Mouse (Mus musculus) kidney, postnatal 0 days (tissue): ENCODE data around the gene Tead2. TPM values are rescaled to one million over a fixed set of nuclear protein-coding genes. Genes with fewer than 3 reads are reported as not detected.
A peak's percentile ranks its signal among the peaks of the same experiment; 100 is the strongest.

Experiments
- ATAC-seq: fragments of 200-750 bp; cut with Nextera tagmentation; replicated peaks from 2 replicates; pipeline ENCODE4 v1.8.0; 2017; ENCODE audit warnings: low read depth, moderate number of reproducible peaks, moderate TSS enrichment, moderate library complexity; ENCODE audit not compliant: low FRiP score
- DNase-seq: peaks from one replicate; pipeline ENCODE4 v3.0.0-alpha.2; 2016; ENCODE audit warnings: low spot score
- H3K27ac ChIP-seq: fragments of 300-500 bp; sonication (generic); 2 replicates; pipeline ENCODE4 v1.5.1; 2014; ENCODE audit warnings: mild to moderate bottlenecking
- H3K27me3 ChIP-seq: fragments of 300-500 bp; sonication (generic); 2 replicates; pipeline ENCODE4 v1.6.1; 2014; ENCODE audit warnings: low read length, mixed read lengths; ENCODE audit not compliant: insufficient read depth
- H3K36me3 ChIP-seq: fragments of 300-500 bp; sonication (generic); 2 replicates; pipeline ENCODE4 v1.6.1; 2014; ENCODE audit warnings: low read length, mixed read lengths; ENCODE audit not compliant: insufficient read depth
- H3K4me1 ChIP-seq: fragments of 300-500 bp; sonication (generic); replicated peaks from 2 replicates; pipeline ENCODE4 v1.6.1; 2014; ENCODE audit warnings: antibody characterized with exemption, low read length, mixed read lengths; ENCODE audit not compliant: insufficient read depth
- H3K4me2 ChIP-seq: fragments of 300-500 bp; sonication (generic); 2 replicates; pipeline ENCODE4 v1.6.1; 2014; ENCODE audit warnings: mild to moderate bottlenecking, low read length, moderate library complexity, mixed read lengths
- H3K4me3 ChIP-seq: fragments of 300-500 bp; sonication (generic); replicated peaks from 2 replicates; pipeline ENCODE4 v1.5.1; 2014; ENCODE audit warnings: low read depth, low read length
- H3K9ac ChIP-seq: fragments of 300-500 bp; sonication (generic); 2 replicates; pipeline ENCODE4 v1.6.1; 2014; ENCODE audit warnings: low read depth, low read length
- H3K9me3 ChIP-seq: fragments of 300-500 bp; sonication (generic); replicated peaks from 2 replicates; pipeline ENCODE4 v1.6.1; 2016; ENCODE audit warnings: low read length, inconsistent platforms, mixed read lengths
- CTCF ChIP-seq: IDR thresholded peaks from 2 replicates; pipeline ENCODE4 v1.5.1; 2016; ENCODE audit warnings: antibody characterized with exemption, low read depth, mild to moderate bottlenecking, moderate library complexity
- WGBS: fragments of 180-500 bp; shearing (Covaris S2); extraction: QIAGEN DNeasy Blood & Tissue Kit; methylation state at CpG from one replicate; pipeline ENCODE4 v1.1.7; 2014; 5-methylcytosine and 5-hydroxymethylcytosine counted together
- polyA plus RNA-seq: library from polyadenylated mRNA; unstranded; fragments of >200 nt; fragmentation: Nextera tagmentation; extraction: Ambion mirVana; gene quantifications from 2 replicates; pipeline ENCODE4 v1.2.1, GENCODE M21; 2015

The Tead2 gene
- polyA plus RNA-seq, 1 experiment from 2014 or later: 94.3 TPM

GRCm38 (mm10) chr7:45198961-45199360 lies 16.6 kb upstream of the Tead2 start:
- DNase-seq: no peak
- no peaks in the 10 kb centered on the region for H3K27me3 ChIP-seq
- no peak overlapping the region for H3K27ac ChIP-seq
- H3K9ac ChIP-seq: no peak overlapping the region
- no peak overlapping the region for H3K4me2 ChIP-seq
- TF ChIP-seq CTCF: no peak
- H3K36me3 ChIP-seq: no peaks in the 10 kb centered on the region
- no peak for ATAC-seq
- no peak overlapping the region for H3K4me3 ChIP-seq
- H3K9me3 ChIP-seq: no peaks in the 10 kb centered on the region
- 78% methylated on average over 11 of the region's 11 CpGs for WGBS
- no peaks in the 10 kb centered on the region for H3K4me1 ChIP-seq

GRCm38 (mm10) chr7:45202654-45203053 lies 12.9 kb upstream of the Tead2 start:
- Histone ChIP-seq H3K4me1 (no peaks in the 10 kb centered on the region; the same call in 1 of the 2 replicates), H3K4me3 (no peak overlapping the region), H3K9ac (no peak overlapping the region), H3K4me2 (no peak overlapping the region), H3K27ac (no peak overlapping the region), H3K9me3 (no peaks in the 10 kb centered on the region), H3K27me3 (no peaks in the 10 kb centered on the region), H3K36me3 (no peaks in the 10 kb centered on the region)
- WGBS: 44% methylated on average over 10 of the region's 10 CpGs
- no peak for TF ChIP-seq CTCF
- ATAC-seq (no peak), DNase-seq (no peak)

- Histone ChIP-seq H3K4me2 (peak within 1 kb of the TSS; percentile 54), H3K36me3 (no peaks in the 10 kb centered on the region), H3K27ac (no peak within 1 kb of the TSS), H3K9me3 (no peaks in the 10 kb centered on the region), H3K4me1 (no peaks in the 10 kb centered on the region; the same call in 1 of the 2 replicates), H3K4me3 (peak within 1 kb of the TSS; percentile 32), H3K9ac (peak within 1 kb of the TSS; percentile 37; the same call in 1 of the 2 replicates), H3K27me3 (no peaks in the 10 kb centered on the region)
- TF ChIP-seq CTCF: no peak
- ATAC-seq (peak; percentile 90), DNase-seq (peak; percentile 99)
- WGBS: 8% methylated on average over 44 of the region's 44 CpGs
Measured at GRCm38 (mm10) chr7:45204380-45205143, 11.0 kb upstream of the Tead2 start, which contains the start of gene Ccdc155. TSS of gene Ccdc155 (minus strand) at chr7:45204892.

- H3K4me2 ChIP-seq: no peak overlapping the region
- no peaks in the 10 kb centered on the region for H3K9me3 ChIP-seq
- H3K36me3 ChIP-seq: no peaks in the 10 kb centered on the region
- peaks cover 6% of the 10 kb centered on the region; the same call in 1 of the 2 replicates for H3K27me3 ChIP-seq
- DNase-seq: no peak
- WGBS: 78% methylated on average over 6 of the region's 6 CpGs
- no peak overlapping the region for H3K4me3 ChIP-seq
- no peak overlapping the region for H3K27ac ChIP-seq
- peaks cover 6% of the 10 kb centered on the region; the same call in 1 of the 2 replicates for H3K4me1 ChIP-seq
- no peak overlapping the region for H3K9ac ChIP-seq
- no peak for ATAC-seq
- peak; percentile 34; the same call in 1 of the 2 replicates for TF ChIP-seq CTCF
Measured at GRCm38 (mm10) chr7:45208260-45208659, 7.3 kb upstream of the Tead2 start.

GRCm38 (mm10) chr7:45211070-45211469 lies 4.5 kb upstream of the Tead2 start:
- Histone ChIP-seq H3K4me1 (0 out of 2 replicates have a peak, but pooled peaks cover 6% of the 10 kb centered on the region), H3K4me2 (no peak overlapping the region), H3K4me3 (no peak overlapping the region), H3K27ac (no peak overlapping the region), H3K36me3 (no peaks in the 10 kb centered on the region), H3K27me3 (peaks cover 6% of the 10 kb centered on the region; the same call in 1 of the 2 replicates), H3K9me3 (no peaks in the 10 kb centered on the region), H3K9ac (peak overlapping the region; percentile 18; the same call in 1 of the 2 replicates)
- TF ChIP-seq CTCF: no peak
- DNase-seq (no peak), ATAC-seq (no peak)
- WGBS: 61% methylated on average over 10 of the region's 10 CpGs

- 0 out of 2 replicates have a peak within 1 kb of the TSS, but pooled peaks have one; percentile 12 for H3K4me3 ChIP-seq
- no peak for TF ChIP-seq CTCF
- peaks cover 9% of the 10 kb centered on the region; the same call in 1 of the 2 replicates for H3K4me1 ChIP-seq
- no peaks in the 10 kb centered on the region for H3K9me3 ChIP-seq
- DNase-seq (no peak), ATAC-seq (no peak)
- H3K27me3 ChIP-seq: peaks cover 6% of the 10 kb centered on the region; the same call in 1 of the 2 replicates
- WGBS: 5% methylated on average over 17 of the region's 17 CpGs
- H3K9ac ChIP-seq: peak within 1 kb of the TSS; percentile 18; the same call in 1 of the 2 replicates
- no peak within 1 kb of the TSS for H3K27ac ChIP-seq
- peak within 1 kb of the TSS; percentile 43 for H3K4me2 ChIP-seq
- H3K36me3 ChIP-seq: no peaks in the 10 kb centered on the region
Measured at GRCm38 (mm10) chr7:45211851-45212251, 3.7 kb upstream of the Tead2 start, which contains the start of gene Dkkl1. TSS of gene Dkkl1 (minus strand) at chr7:45212147.
